40 mouse cellular contexts compared by ENCODE assay signal in genomic region chr1:177723786-177724185, GRCm38 (mm10). TPM values are rescaled to one million over a fixed set of nuclear protein-coding genes. Genes with fewer than 3 reads are reported as not detected.
"Had no signal": no experiment of that assay in that cellular context is flagged by ENCODE, and none has a peak within 500 bp of the region (broad histone marks: within the 10 kb centered on the region; RNA-seq: fewer than 3 reads in every experiment).

No protein-coding gene starts in this region.

- DNase-seq: heart, adult 11 months; heart, adult 2 months; heart, postnatal 14 days; heart, postnatal 36 days; kidney, adult 11 months; kidney, adult 2 months; kidney, adult 9 months; kidney, postnatal 14 days; kidney, postnatal 36 days; layer of hippocampus, adult 9-11 months; layer of hippocampus, postnatal 36 days; left cerebral cortex, postnatal 4 days had no signal

- H3K27me3 ChIP-seq: heart, embryonic 13.5 days; heart, embryonic 15.5 days; hindbrain, embryonic 13.5 days; hindbrain, embryonic 15.5 days; kidney, embryonic 15.5 days; limb, embryonic 13.5 days; limb, embryonic 15.5 days; liver, embryonic 12.5 days had no signal

- H3K27ac ChIP-seq: heart, adult 2 months; heart, embryonic 13.5 days; heart, embryonic 15.5 days; hindbrain, embryonic 13.5 days; hindbrain, embryonic 15.5 days; hindbrain, postnatal 0 days; kidney, embryonic 15.5 days; kidney, postnatal 0 days; limb, embryonic 13.5 days; limb, embryonic 15.5 days; liver, embryonic 12.5 days had no signal

- H3K9me3 ChIP-seq: heart, embryonic 13.5 days; heart, embryonic 15.5 days; hindbrain, embryonic 13.5 days; hindbrain, embryonic 15.5 days; kidney, embryonic 15.5 days; limb, embryonic 15.5 days; liver, embryonic 12.5 days had no signal

- H3K4me1 ChIP-seq: heart, embryonic 13.5 days; heart, embryonic 15.5 days; hindbrain, embryonic 15.5 days; limb, embryonic 13.5 days; limb, embryonic 15.5 days had no signal

- ATAC-seq: forebrain, embryonic 16.5 days; hindbrain, postnatal 0 days; intestine, embryonic 16.5 days had no signal

- H3K4me3 ChIP-seq: heart, adult 2 months; heart, embryonic 13.5 days; heart, embryonic 15.5 days; hindbrain, embryonic 13.5 days; hindbrain, embryonic 15.5 days; kidney, embryonic 15.5 days; limb, embryonic 13.5 days; limb, embryonic 15.5 days; liver, embryonic 12.5 days had no signal

- H3K36me3 ChIP-seq: heart, embryonic 13.5 days; heart, embryonic 15.5 days; hindbrain, embryonic 13.5 days; hindbrain, embryonic 15.5 days; kidney, embryonic 15.5 days; limb, embryonic 13.5 days; limb, embryonic 15.5 days; liver, embryonic 12.5 days had no signal

RNA-seq across cellular contexts. Expression of gene 1700016C15Rik, which starts 5.8 kb away (rescaled TPM):
- total RNA-seq: gastrocnemius, adult 8-10 months; heart, adult 2 months; heart, postnatal 14 days; heart, postnatal 36 days; hematopoietic stem cell, adult 5-6 weeks; hindbrain, postnatal 0 days; layer of hippocampus, adult 18-20 months; layer of hippocampus, adult 8-10 months; layer of hippocampus, postnatal 14 days; layer of hippocampus, postnatal 36 days; left cerebral cortex, adult 18-20 months; left cerebral cortex, adult 8-10 months; left cerebral cortex, postnatal 10 days; left cerebral cortex, postnatal 25 days; left cerebral cortex, postnatal 4 days; liver, adult 2 months had no signal
- polyA plus RNA-seq: forebrain, embryonic 16.5 days; frontal cortex, adult 2 months; heart, adult 2 months; heart, embryonic 11.5 days; heart, embryonic 13.5 days; heart, embryonic 15.5 days; heart, postnatal 0 days; hindbrain, embryonic 11.5 days; hindbrain, postnatal 0 days; intestine, embryonic 14.5 days; intestine, embryonic 16.5 days; limb, embryonic 11.5 days; limb, embryonic 13.5 days; limb, embryonic 15.5 days; liver, adult 2 months; liver, embryonic 12.5 days had no signal
